24 mouse cellular contexts compared by ENCODE assay signal in genomic region chr3:92438689-92439088, GRCm38 (mm10). TPM values are rescaled to one million over a fixed set of nuclear protein-coding genes. Genes with fewer than 3 reads are reported as not detected.
DNase-seq lines count a peak whose midpoint lies in the region; ATAC-seq and TF ChIP-seq lines count a peak whose summit lies in the region.
"Had no signal": no experiment of that assay in that cellular context is flagged by ENCODE, and none has a peak within 500 bp of the region (broad histone marks: within the 10 kb centered on the region; RNA-seq: fewer than 3 reads in every experiment).

TSS of gene Sprr1b (minus strand) at chr3:92438789.

- no peaks in the 10 kb centered on the region for H3K36me3 ChIP-seq in limb, embryonic 15.5 days
- H3K36me3 ChIP-seq in limb, embryonic 10.5 days, result no peaks in the 10 kb centered on the region
- no peaks in the 10 kb centered on the region for H3K36me3 ChIP-seq in embryonic facial prominence, embryonic 15.5 days
- H3K36me3 ChIP-seq in stomach, postnatal 0 days (ENCODE audit: control insufficient read depth, insufficient read depth, low read length), result no peaks in the 10 kb centered on the region
- H3K36me3 ChIP-seq: embryonic facial prominence, embryonic 13.5 days; forebrain, embryonic 10.5 days; forebrain, embryonic 12.5 days had no signal

- H3K27me3 ChIP-seq in limb, embryonic 15.5 days, result no peaks in the 10 kb centered on the region
- H3K27me3 ChIP-seq in limb, embryonic 10.5 days (ENCODE audit: low read depth, poor library complexity, severe bottlenecking), result no peaks in the 10 kb centered on the region
- no peaks in the 10 kb centered on the region for H3K27me3 ChIP-seq in embryonic facial prominence, embryonic 15.5 days
- no peaks in the 10 kb centered on the region for H3K27me3 ChIP-seq in stomach, postnatal 0 days (ENCODE audit: control insufficient read depth, insufficient read depth, low read length)
- H3K27me3 ChIP-seq: embryonic facial prominence, embryonic 13.5 days; forebrain, embryonic 12.5 days had no signal

- H3K9me3 ChIP-seq in limb, embryonic 15.5 days, result no peaks in the 10 kb centered on the region
- no peaks in the 10 kb centered on the region for H3K9me3 ChIP-seq in limb, embryonic 10.5 days (replicated peaks)
- H3K9me3 ChIP-seq in embryonic facial prominence, embryonic 15.5 days (replicated peaks), result no peaks in the 10 kb centered on the region
- H3K9me3 ChIP-seq in stomach, postnatal 0 days (ENCODE audit: control insufficient read depth, low read length), result no peaks in the 10 kb centered on the region
- H3K9me3 ChIP-seq: embryonic facial prominence, embryonic 13.5 days; forebrain, embryonic 10.5 days; forebrain, embryonic 12.5 days had no signal

- no peak for ATAC-seq in limb, embryonic 15.5 days (ENCODE audit: insufficient number of reproducible peaks, low FRiP score, low TSS enrichment, low read depth)
- no peak for ATAC-seq in embryonic facial prominence, embryonic 15.5 days (ENCODE audit: insufficient number of reproducible peaks, low FRiP score, low TSS enrichment, low read depth)
- ATAC-seq in stomach, postnatal 0 days (ENCODE audit: low FRiP score, low TSS enrichment), result no peak
- ATAC-seq: forebrain, embryonic 14.5 days; forebrain, embryonic 16.5 days had no signal

- 77% methylated on average over 3 of the region's 3 CpGs for WGBS in limb, embryonic 15.5 days
- 90% methylated on average over 3 of the region's 3 CpGs for WGBS in limb, embryonic 10.5 days
- 84% methylated on average over 3 of the region's 3 CpGs for WGBS in embryonic facial prominence, embryonic 15.5 days
- WGBS in stomach, postnatal 0 days, result 83% methylated on average over 3 of the region's 3 CpGs

- DNase-seq in limb, embryonic 10.5 days (ENCODE audit: low spot score), result no peak
- DNase-seq in stomach, postnatal 0 days (ENCODE audit: low spot score), result no peak
- no peak for DNase-seq in layer of hippocampus, postnatal 14 days (ENCODE audit: low spot score in 2 of 2)
- DNase-seq: adrenal gland, adult 2 months; adrenal gland, postnatal 10 days; adrenal gland, postnatal 36 days; cerebellum, adult 11-12 months; cerebellum, adult 2 months; cerebellum, adult 9-10 months; cerebellum, postnatal 10 days; cerebellum, postnatal 25 days had no signal

- no peak within 1 kb of the TSS for H3K4me3 ChIP-seq in limb, embryonic 15.5 days
- H3K4me3 ChIP-seq in limb, embryonic 10.5 days, result no peak within 1 kb of the TSS
- H3K4me3 ChIP-seq in embryonic facial prominence, embryonic 15.5 days (replicated peaks), result no peak within 1 kb of the TSS
- H3K4me3 ChIP-seq in stomach, postnatal 0 days (ENCODE audit: low read depth, low read length), result no peak within 1 kb of the TSS
- H3K4me3 ChIP-seq: embryonic facial prominence, embryonic 13.5 days; erythroblast, embryonic 14.5 days; forebrain, embryonic 10.5 days; forebrain, embryonic 12.5 days had no signal

- TF ChIP-seq EP300 in stomach, postnatal 0 days (optimal IDR thresholded peaks at IDR 0.05), result no peak

- H3K27ac ChIP-seq in limb, embryonic 15.5 days, result no peak within 1 kb of the TSS
- no peak within 1 kb of the TSS for H3K27ac ChIP-seq in limb, embryonic 10.5 days
- H3K27ac ChIP-seq in embryonic facial prominence, embryonic 15.5 days (replicated peaks), result no peak within 1 kb of the TSS
- no peak within 1 kb of the TSS for H3K27ac ChIP-seq in stomach, postnatal 0 days (replicated peaks)
- H3K27ac ChIP-seq: embryonic facial prominence, embryonic 13.5 days; forebrain, embryonic 10.5 days; forebrain, embryonic 12.5 days had no signal

- H3K4me2 ChIP-seq in limb, embryonic 15.5 days, result no peak within 1 kb of the TSS
- H3K4me2 ChIP-seq in embryonic facial prominence, embryonic 15.5 days (replicated peaks), result no peak within 1 kb of the TSS
- no peak within 1 kb of the TSS for H3K4me2 ChIP-seq in stomach, postnatal 0 days (replicated peaks; ENCODE audit: low read depth)
- H3K4me2 ChIP-seq: embryonic facial prominence, embryonic 13.5 days; forebrain, embryonic 12.5 days had no signal

- H3K4me1 ChIP-seq in limb, embryonic 15.5 days, result no peaks in the 10 kb centered on the region
- no peaks in the 10 kb centered on the region for H3K4me1 ChIP-seq in limb, embryonic 10.5 days
- no peaks in the 10 kb centered on the region for H3K4me1 ChIP-seq in embryonic facial prominence, embryonic 15.5 days
- no peaks in the 10 kb centered on the region for H3K4me1 ChIP-seq in stomach, postnatal 0 days (replicated peaks; ENCODE audit: control insufficient read depth, insufficient read depth)
- H3K4me1 ChIP-seq: embryonic facial prominence, embryonic 13.5 days; forebrain, embryonic 10.5 days; forebrain, embryonic 12.5 days had no signal

- H3K9ac ChIP-seq in limb, embryonic 15.5 days, result no peak within 1 kb of the TSS
- H3K9ac ChIP-seq in embryonic facial prominence, embryonic 15.5 days, result no peak within 1 kb of the TSS
- no peak within 1 kb of the TSS for H3K9ac ChIP-seq in stomach, postnatal 0 days (ENCODE audit: low read length)
- H3K9ac ChIP-seq: embryonic facial prominence, embryonic 13.5 days; forebrain, embryonic 12.5 days had no signal

- no peak for TF ChIP-seq CTCF in stomach, postnatal 0 days (IDR thresholded peaks at IDR 0.05; ENCODE audit: low read depth)

RNA-seq across cellular contexts. Expression of gene Sprr1b, which starts in this region (rescaled TPM):
- 132 and 137 TPM in 2 replicates for polyA plus RNA-seq in limb, embryonic 15.5 days (2015; fragmentation: Nextera tagmentation; extraction: Ambion mirVana)
- polyA plus RNA-seq in limb, embryonic 10.5 days (2016; fragmentation: Nextera tagmentation; extraction: Ambion mirVana), result not detected in 2 replicates
- 50.3 and 55.6 TPM in 2 replicates for polyA plus RNA-seq in embryonic facial prominence, embryonic 15.5 days (2015; fragmentation: Nextera tagmentation; extraction: Ambion mirVana)
- 17.1 and 19.3 TPM in 2 replicates for polyA plus RNA-seq in stomach, postnatal 0 days (2015; fragmentation: Nextera tagmentation; extraction: Ambion mirVana)
- not detected for total RNA-seq in layer of hippocampus, postnatal 14 days (2021)
- total RNA-seq: adrenal gland, adult 2 months; adrenal gland, postnatal 10 days; adrenal gland, postnatal 36 days; ES-E14; MEL had no signal
- polyA plus RNA-seq: adrenal gland, adult 2 months; cerebellum, adult 2 months; cortical plate, adult 2 months; embryonic facial prominence, embryonic 11.5 days; erythroblast, embryonic 14.5 days; forebrain, embryonic 10.5 days; forebrain, embryonic 12.5 days; forebrain, embryonic 14.5 days; forebrain, embryonic 16.5 days; frontal cortex, adult 2 months had no signal

Comparison
In these comparisons a context has a peak if more than half of its experiments do, and no peak if none do; other contexts are left out.
1. RNA of gene Sprr1b (polyA plus RNA-seq): 132 to 137 TPM in limb, embryonic 15.5 days, 50.3 to 55.6 TPM in embryonic facial prominence, embryonic 15.5 days and 17.1 to 19.3 TPM in stomach, postnatal 0 days; not detected in limb, embryonic 10.5 days; every median in the first group is over 10 times any median in the second.